Mouse (Mus musculus): ENCODE results near the gene C3ar1. TPM values are rescaled to one million over a fixed set of nuclear protein-coding genes. Genes with fewer than 3 reads are reported as not detected.

Gene C3ar1
- 2.8 and 4.3 TPM in 2 replicates for polyA plus RNA-seq (2015; fragmentation: Nextera tagmentation; extraction: Ambion mirVana)

DNA sequence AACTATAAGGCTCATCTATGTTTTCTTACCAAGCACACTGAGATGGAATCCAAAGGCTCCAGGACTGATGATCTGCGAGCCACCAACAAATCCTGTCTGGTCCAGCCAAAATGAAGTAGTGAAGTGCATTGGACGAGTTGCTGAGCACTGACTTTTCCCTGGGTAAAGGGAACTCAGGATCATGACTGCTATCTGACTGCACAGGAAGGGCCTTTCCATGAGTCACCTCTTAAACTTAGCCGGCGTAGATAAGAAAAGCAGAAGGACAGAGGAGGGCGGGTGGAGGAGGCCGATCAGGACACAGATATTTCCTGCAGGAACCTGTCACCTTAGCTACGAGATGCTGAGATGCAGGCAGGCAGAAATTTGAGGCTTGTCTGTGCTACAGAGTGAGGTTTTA lies at the start of gene C3ar1:
Gene C3ar1, minus strand, starts transcription at position 207 of the 400 bp plus-strand sequence.
- WGBS: 22% methylated on average over 7 of the region's 7 CpGs
- no peak within 1 kb of the TSS for H3K4me3 ChIP-seq
- H3K4me1 ChIP-seq (replicated peaks): peaks cover 6% of the 10 kb centered on the region
- H3K27ac ChIP-seq: no peak within 1 kb of the TSS
- H3K4me2 ChIP-seq: no peak within 1 kb of the TSS
- no peaks in the 10 kb centered on the region for H3K36me3 ChIP-seq
- no peaks in the 10 kb centered on the region for H3K9me3 ChIP-seq (replicated peaks)
- no peaks in the 10 kb centered on the region for H3K27me3 ChIP-seq
- no peak within 1 kb of the TSS for H3K9ac ChIP-seq
- no peak for ATAC-seq (replicated peaks; ENCODE audit: insufficient number of reproducible peaks, insufficient read depth, low FRiP score, low read depth)

DNA sequence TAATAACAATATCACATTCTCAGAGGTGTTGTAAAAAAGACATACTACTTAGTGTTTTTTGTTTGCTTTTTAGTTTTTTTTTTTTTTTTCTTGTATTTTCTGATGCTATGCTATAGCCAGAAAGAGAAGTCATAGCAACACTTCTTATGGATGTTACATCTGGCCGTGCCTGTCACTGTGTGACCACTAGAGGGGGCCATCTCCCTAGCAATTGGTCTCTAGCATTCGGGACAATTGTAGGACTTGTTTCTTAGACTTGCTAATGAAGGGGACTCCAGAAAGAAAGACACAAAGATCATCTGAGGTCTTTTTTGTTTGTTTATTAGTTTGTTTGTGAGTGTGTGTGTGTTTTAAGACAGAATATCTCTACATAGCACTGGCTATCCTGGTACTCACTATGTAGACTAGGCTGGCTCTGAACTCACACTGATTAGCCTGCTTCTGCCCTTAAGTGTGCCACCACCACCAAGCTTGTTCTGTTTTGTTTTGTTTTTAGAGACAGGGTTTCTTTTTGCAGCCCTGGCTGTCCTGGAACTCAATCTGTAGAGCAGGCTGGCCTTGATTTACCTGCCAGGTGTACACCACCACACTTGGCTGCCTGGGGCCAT lies 36.6 kb upstream of the C3ar1 start:
- no peak for ATAC-seq (replicated peaks; ENCODE audit: insufficient number of reproducible peaks, insufficient read depth, low FRiP score, low read depth)
- no peaks in the 10 kb centered on the region for H3K27me3 ChIP-seq
- no peak overlapping the region for H3K4me3 ChIP-seq
- no peak overlapping the region for H3K4me2 ChIP-seq
- H3K27ac ChIP-seq: no peak overlapping the region
- peaks cover 26% of the 10 kb centered on the region for H3K36me3 ChIP-seq
- no peaks in the 10 kb centered on the region for H3K9me3 ChIP-seq (replicated peaks)
- 9% methylated on average over 2 of the region's 2 CpGs for WGBS
- H3K4me1 ChIP-seq (replicated peaks): no peaks in the 10 kb centered on the region
- H3K9ac ChIP-seq: no peak overlapping the region

- Histone ChIP-seq H3K36me3 (peaks cover 51% of the 10 kb centered on the region), H3K27ac (no peak overlapping the region), H3K4me3 (no peak overlapping the region), H3K9me3 (replicated peaks) (no peaks in the 10 kb centered on the region), H3K27me3 (no peaks in the 10 kb centered on the region), H3K4me1 (replicated peaks) (no peaks in the 10 kb centered on the region), H3K9ac (no peak overlapping the region), H3K4me2 (no peak overlapping the region)
- WGBS: 91% methylated on average over 2 of the region's 2 CpGs
- ATAC-seq (replicated peaks; ENCODE audit: insufficient number of reproducible peaks, insufficient read depth, low FRiP score, low read depth): no peak
Measured at GRCm38 (mm10) chr6:122889599-122889998, 33.6 kb upstream of the C3ar1 start.

DNA sequence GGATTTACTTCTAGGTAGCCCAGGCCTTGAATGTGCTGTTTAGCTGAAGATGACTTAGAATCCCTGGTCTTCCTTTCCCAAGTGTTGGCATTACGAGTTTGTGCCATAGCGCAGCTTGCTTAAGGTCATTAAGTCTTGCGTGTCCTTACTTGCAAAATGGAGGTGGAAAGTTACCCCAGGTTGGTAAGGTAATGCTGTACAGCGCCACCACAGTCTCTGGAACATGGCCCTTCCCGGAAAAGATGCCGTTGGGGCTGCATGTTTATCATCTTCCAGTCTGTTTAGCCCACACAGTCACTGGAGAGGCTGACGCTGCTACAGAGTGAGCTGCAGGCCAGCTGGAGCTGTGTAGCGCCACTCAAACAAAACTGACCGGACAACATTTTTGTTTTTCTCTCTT lies 27.6 kb upstream of the C3ar1 start:
- no peak for ATAC-seq (replicated peaks; ENCODE audit: insufficient number of reproducible peaks, insufficient read depth, low FRiP score, low read depth)
- Histone ChIP-seq H3K27ac (no peak overlapping the region), H3K4me2 (no peak overlapping the region), H3K4me1 (replicated peaks) (no peaks in the 10 kb centered on the region), H3K36me3 (peaks cover 83% of the 10 kb centered on the region), H3K4me3 (no peak overlapping the region), H3K27me3 (no peaks in the 10 kb centered on the region), H3K9ac (no peak overlapping the region), H3K9me3 (replicated peaks) (no peaks in the 10 kb centered on the region)
- 91% methylated on average over 9 of the region's 9 CpGs for WGBS

- Histone ChIP-seq H3K9me3 (replicated peaks) (no peaks in the 10 kb centered on the region), H3K36me3 (peaks cover 66% of the 10 kb centered on the region), H3K27ac (no peak overlapping the region), H3K4me2 (no peak overlapping the region), H3K9ac (no peak overlapping the region), H3K4me3 (no peak overlapping the region), H3K27me3 (no peaks in the 10 kb centered on the region), H3K4me1 (replicated peaks) (0 out of 2 replicates have a peak, but pooled peaks cover under 1% of the 10 kb centered on the region)
- no peak for ATAC-seq (replicated peaks; ENCODE audit: insufficient number of reproducible peaks, insufficient read depth, low FRiP score, low read depth)
- 80% methylated on average over 12 of the region's 12 CpGs for WGBS
Measured at GRCm38 (mm10) chr6:122881287-122881686, 25.3 kb upstream of the C3ar1 start.

DNA sequence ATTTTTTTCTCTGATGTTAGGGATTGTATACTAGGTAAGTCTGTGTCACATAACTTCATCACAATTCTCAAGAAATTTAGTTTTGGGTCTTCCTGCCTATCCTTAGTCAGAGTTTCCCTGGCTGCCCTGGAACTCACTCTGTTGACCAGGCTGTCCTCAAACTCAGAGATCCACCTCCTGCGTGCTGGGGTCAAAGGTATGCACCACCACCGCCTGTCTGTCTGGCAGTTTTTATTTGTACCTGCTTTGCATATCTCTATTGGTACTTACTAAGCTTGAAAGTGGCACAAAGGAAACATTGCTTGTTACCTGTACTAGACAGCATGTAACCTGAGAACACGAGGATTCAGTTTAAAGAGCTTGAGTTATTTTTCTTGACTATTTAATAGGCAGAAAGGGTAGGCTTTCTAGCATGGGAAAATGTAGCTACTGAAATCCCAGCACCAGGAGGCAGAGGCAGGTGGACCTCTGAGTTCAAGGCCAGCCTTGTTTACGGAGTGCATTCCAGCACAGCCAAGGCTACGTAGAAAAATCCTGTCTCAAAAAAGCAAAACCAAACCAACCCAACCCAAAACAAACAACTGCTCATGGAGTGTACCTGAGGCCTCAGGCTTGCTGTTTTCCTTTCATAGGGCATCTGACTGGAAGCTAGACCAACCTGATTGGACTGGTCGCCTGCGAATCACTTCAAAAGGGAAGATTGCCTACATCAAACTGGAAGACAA lies 24.0 kb upstream of the C3ar1 start:
- Histone ChIP-seq H3K4me2 (no peak overlapping the region), H3K36me3 (peaks cover 57% of the 10 kb centered on the region), H3K4me1 (replicated peaks) (peaks cover 13% of the 10 kb centered on the region), H3K27ac (no peak overlapping the region), H3K9me3 (replicated peaks) (no peaks in the 10 kb centered on the region), H3K27me3 (no peaks in the 10 kb centered on the region), H3K4me3 (no peak overlapping the region), H3K9ac (no peak overlapping the region)
- no peak for ATAC-seq (replicated peaks; ENCODE audit: insufficient number of reproducible peaks, insufficient read depth, low FRiP score, low read depth)
- 91% methylated on average over 7 of the region's 7 CpGs for WGBS

DNA sequence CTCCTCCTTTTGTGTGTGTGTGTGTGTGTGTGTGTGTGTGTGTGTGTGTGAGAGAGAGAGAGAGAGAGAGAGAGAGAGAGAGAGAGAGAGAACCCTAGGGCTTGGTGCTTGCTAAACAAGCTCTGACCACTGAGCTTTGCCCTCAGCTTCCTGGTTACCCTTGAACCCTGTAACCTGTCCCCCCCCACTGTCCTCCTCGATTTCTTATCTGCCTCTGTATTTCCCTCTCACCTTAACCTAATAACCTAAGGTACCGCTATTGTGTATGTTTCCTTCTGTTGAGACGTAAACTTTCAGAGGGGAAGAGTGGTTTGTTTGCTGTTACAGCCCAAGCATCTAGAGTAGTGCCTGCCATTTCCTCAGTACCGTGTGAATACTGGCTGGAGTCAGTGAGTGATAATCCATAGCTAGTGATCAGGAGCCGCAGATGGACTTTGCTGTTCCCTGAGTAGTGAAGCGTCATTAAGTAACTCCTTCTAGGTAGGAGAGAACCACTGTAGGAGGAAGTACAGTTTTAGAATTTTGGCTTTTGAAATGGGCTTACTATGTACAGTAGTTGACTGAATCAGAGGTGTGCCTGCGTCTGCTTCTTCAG lies 23.3 kb upstream of the C3ar1 start:
- 87% methylated on average over 7 of the region's 7 CpGs for WGBS
- no peak for ATAC-seq (replicated peaks; ENCODE audit: insufficient number of reproducible peaks, insufficient read depth, low FRiP score, low read depth)
- H3K9ac ChIP-seq: no peak overlapping the region
- H3K9me3 ChIP-seq (replicated peaks): no peaks in the 10 kb centered on the region
- no peak overlapping the region for H3K4me3 ChIP-seq
- H3K27ac ChIP-seq: no peak overlapping the region
- peaks cover 13% of the 10 kb centered on the region for H3K4me1 ChIP-seq (replicated peaks)
- peaks cover 50% of the 10 kb centered on the region for H3K36me3 ChIP-seq
- no peaks in the 10 kb centered on the region for H3K27me3 ChIP-seq
- no peak overlapping the region for H3K4me2 ChIP-seq

DNA sequence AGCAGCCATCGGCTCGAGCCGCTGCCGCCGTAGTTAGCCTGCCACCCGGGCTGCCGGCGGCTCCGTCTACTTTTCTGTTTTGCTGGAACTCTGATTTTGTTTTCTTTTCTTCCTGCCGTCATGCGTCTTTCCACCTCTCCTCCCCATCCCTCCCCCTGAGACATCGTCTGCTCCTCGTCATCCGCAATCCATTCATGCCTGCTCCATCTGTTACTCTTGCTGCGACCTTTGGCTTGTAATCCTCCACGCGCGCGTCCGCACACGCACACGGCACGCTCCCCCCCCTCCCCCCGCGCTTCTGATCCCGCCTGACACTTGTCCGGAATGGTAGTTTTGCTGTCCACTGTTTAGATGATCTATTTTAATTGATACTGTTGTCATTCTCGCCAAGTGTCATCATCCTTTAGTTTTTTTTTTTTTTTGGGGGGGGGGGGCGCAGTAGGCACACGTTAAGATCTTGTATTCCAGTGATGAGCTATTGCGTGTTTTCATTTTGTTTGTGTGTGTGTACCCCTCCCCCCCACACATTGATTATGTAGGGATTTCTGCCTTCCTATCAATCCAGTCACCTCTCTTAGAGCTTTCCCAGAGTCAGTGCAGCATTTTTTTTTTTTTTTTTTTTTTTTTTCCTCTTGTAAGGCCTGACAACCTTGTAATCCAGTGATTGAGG lies 18.9 kb upstream of the C3ar1 start:
- Histone ChIP-seq H3K9ac (peak overlapping the region; percentile 97), H3K4me2 (peak overlapping the region; percentile 64), H3K27me3 (no peaks in the 10 kb centered on the region), H3K36me3 (peaks cover 8% of the 10 kb centered on the region; the same call in 1 of the 2 replicates), H3K4me1 (replicated peaks) (peaks cover 13% of the 10 kb centered on the region), H3K4me3 (peak overlapping the region; percentile 97), H3K27ac (peak overlapping the region; percentile 94), H3K9me3 (replicated peaks) (no peaks in the 10 kb centered on the region)
- peak; percentile 72 for ATAC-seq (replicated peaks; ENCODE audit: insufficient number of reproducible peaks, insufficient read depth, low FRiP score, low read depth)
- WGBS: 1% methylated on average over 31 of the region's 31 CpGs

DNA sequence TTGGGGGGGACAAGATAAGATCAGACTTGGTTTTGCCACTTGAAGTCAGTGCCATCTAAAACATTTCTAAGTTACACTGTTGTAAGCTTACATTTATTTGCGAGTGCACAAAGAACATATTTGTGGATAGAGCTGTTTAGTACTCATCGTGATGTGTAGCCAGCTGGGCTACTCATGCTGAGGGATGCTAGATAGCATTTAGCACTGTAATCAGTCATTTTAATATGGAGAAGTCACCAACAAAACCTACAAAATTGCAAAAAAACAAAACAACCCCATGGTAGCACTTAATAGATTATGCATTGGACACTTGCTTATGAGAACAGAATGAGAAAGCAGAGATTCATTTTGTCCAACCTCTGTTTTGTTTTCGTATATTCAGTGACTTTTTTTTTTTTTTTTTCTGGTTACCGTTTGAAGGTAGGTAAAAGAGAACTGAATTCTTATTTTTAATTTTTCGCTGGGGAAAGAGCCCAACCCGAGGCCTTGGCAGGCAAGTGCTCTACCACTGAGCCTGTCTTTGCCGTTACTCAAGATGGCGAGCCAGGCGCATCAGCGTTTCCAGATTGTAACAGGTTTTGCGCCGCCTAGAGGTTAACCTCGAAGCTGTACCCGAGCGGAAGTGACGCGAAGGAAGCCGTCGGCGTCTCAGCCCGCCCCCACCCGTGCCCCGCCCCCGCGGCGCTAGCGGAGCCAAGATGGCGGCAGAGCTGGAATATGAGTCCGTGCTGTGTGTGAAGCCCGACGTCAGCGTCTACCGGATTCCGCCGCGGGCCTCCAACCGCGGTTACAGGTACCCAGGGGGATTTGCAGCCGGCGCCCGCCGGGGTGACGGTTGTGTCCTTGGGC lies 18.1 kb upstream of the C3ar1 start, which contains the start of gene Necap1:
Gene Necap1, plus strand, starts transcription at position 604 of the 849 bp plus-strand sequence.
- Histone ChIP-seq H3K4me2 (peak within 1 kb of the TSS; percentile 64), H3K4me1 (replicated peaks) (peaks cover 13% of the 10 kb centered on the region), H3K9ac (peak within 1 kb of the TSS; percentile 97), H3K36me3 (peaks cover 6% of the 10 kb centered on the region; the same call in 1 of the 2 replicates), H3K9me3 (replicated peaks) (no peaks in the 10 kb centered on the region), H3K27me3 (no peaks in the 10 kb centered on the region), H3K4me3 (peak within 1 kb of the TSS; percentile 97), H3K27ac (peak within 1 kb of the TSS; percentile 94)
- 7% methylated on average over 43 of the region's 43 CpGs for WGBS
- ATAC-seq (replicated peaks; ENCODE audit: insufficient number of reproducible peaks, insufficient read depth, low FRiP score, low read depth): peak; percentile 95

DNA sequence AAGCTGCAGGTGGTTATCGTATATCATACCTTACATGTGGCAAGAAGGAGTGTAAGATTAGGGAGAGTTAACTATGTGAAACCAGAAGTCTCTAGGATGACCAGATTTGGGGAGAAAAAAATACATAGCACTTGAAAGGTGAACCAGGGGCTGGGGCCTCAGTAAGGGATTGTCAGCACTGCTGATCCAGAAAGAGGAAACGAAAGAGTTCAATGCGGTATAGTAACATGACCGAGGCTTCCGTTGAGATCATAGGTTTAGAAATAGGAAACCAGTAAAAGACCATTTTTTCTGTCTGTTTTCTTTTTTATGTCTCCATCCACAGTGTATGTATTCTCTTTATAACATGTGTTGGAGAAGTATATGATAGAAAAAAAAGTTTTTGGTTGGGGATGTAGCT lies 16.8 kb upstream of the C3ar1 start:
- H3K4me2 ChIP-seq: no peak overlapping the region
- no peaks in the 10 kb centered on the region for H3K27me3 ChIP-seq
- H3K4me3 ChIP-seq: no peak overlapping the region
- peaks cover 13% of the 10 kb centered on the region for H3K4me1 ChIP-seq (replicated peaks)
- H3K36me3 ChIP-seq: peaks cover 6% of the 10 kb centered on the region; the same call in 1 of the 2 replicates
- no peaks in the 10 kb centered on the region for H3K9me3 ChIP-seq (replicated peaks)
- 81% methylated on average over 5 of the region's 5 CpGs for WGBS
- H3K9ac ChIP-seq: no peak overlapping the region
- no peak overlapping the region for H3K27ac ChIP-seq
- no peak for ATAC-seq (replicated peaks; ENCODE audit: insufficient number of reproducible peaks, insufficient read depth, low FRiP score, low read depth)
